Mouse (Mus musculus): ENCODE measurements around the gene Plcxd1. TPM values are rescaled to one million over a fixed set of nuclear protein-coding genes. Genes with fewer than 3 reads are reported as not detected.

Gene Plcxd1
- polyA plus RNA-seq, 1 experiment from 2014 or later = 1.2 TPM

GRCm38 (mm10) chr5:110101716-110102347 is 2.1 kb downstream of the Plcxd1 start:
- Histone ChIP-seq H3K36me3 (peaks cover 41% of the 10 kb centered on the region), H3K4me3 (peak overlapping the region; percentile 34), H3K27ac (no peak overlapping the region), H3K4me1 (peaks cover 37% of the 10 kb centered on the region), H3K9me3 (no peaks in the 10 kb centered on the region), H3K27me3 (peaks cover 6% of the 10 kb centered on the region; the same call in 1 of the 2 replicates), H3K9ac (no peak overlapping the region), H3K4me2 (peak overlapping the region; percentile 62)
- 16% methylated on average over 34 of the region's 34 CpGs for WGBS
- peak; percentile 12; the same call in 1 of the 2 replicates for ATAC-seq (ENCODE audit: insufficient number of reproducible peaks, low FRiP score, low TSS enrichment, low read depth)

DNA sequence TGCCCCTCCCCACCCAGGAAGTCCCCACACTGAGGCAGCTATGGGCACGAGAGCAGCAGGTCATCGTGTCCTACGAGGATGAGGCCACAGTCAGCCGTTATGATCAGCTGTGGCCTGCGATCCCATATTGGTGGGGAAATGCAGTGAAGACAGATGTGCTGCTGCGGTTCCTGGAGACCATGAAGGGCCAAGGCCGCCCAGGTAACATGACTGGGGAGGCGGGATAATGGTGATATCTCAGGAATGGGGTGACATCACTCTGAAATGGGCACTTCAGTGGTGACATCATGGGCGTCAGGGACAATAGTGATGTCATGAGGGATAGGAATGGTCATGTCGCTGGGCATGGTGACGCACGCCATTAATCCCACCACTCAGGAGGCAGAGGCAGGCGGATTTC is 2.7 kb downstream of the Plcxd1 start:
- 91% methylated on average over 13 of the region's 13 CpGs for WGBS
- peaks cover 40% of the 10 kb centered on the region for H3K4me1 ChIP-seq
- H3K27me3 ChIP-seq = peaks cover 6% of the 10 kb centered on the region; the same call in 1 of the 2 replicates
- no peak for ATAC-seq (ENCODE audit: insufficient number of reproducible peaks, low FRiP score, low TSS enrichment, low read depth)
- H3K4me3 ChIP-seq = no peak overlapping the region
- no peak overlapping the region for H3K27ac ChIP-seq
- H3K4me2 ChIP-seq = no peak overlapping the region
- no peak overlapping the region for H3K9ac ChIP-seq
- no peaks in the 10 kb centered on the region for H3K9me3 ChIP-seq
- peaks cover 41% of the 10 kb centered on the region for H3K36me3 ChIP-seq

DNA sequence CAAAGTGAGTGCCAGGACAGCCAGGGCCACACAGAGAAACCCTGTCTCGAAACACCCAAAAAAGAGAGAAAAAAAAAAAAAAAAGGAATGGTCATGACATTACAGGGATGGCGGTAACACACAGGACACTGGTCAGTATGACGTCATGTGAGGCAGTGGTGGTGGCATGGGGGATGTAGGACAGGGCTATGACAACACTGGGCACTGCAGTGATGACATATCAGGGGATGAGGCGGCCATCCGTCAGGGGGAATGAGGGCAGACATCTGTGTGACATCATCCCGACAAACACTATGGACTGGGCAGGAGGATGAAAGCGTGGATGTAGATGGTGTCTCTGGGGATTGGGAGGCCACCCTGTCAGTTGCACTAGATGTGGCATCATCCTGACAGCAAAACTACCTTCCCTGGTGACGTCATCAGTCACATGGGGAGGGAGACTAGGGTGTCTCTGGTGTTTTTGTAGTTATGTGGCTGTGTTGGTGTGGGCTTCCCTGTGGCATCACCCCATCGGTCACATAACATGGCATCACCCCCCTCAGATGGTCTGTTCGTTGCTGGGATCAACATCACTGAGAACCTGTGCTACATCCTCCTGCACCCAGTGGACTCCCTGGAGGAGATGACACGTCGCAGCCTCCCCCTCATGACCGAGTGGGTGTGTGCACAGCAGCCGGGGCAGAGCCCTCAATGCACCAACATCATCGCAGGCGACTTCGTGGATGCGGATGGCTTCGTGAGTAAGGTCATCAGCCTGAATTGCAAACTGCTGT is 3.3 kb downstream of the Plcxd1 start:
- 94% methylated on average over 19 of the region's 19 CpGs for WGBS

GRCm38 (mm10) chr5:110103901-110104615 is 4.3 kb downstream of the Plcxd1 start:
- Histone ChIP-seq H3K4me1 (peaks cover 39% of the 10 kb centered on the region), H3K36me3 (peaks cover 41% of the 10 kb centered on the region), H3K4me2 (no peak overlapping the region), H3K27ac (no peak overlapping the region), H3K4me3 (no peak overlapping the region), H3K27me3 (peaks cover 6% of the 10 kb centered on the region; the same call in 1 of the 2 replicates), H3K9me3 (no peaks in the 10 kb centered on the region), H3K9ac (no peak overlapping the region)
- WGBS = 95% methylated on average over 27 of the region's 27 CpGs
- no peak for ATAC-seq (ENCODE audit: insufficient number of reproducible peaks, low FRiP score, low TSS enrichment, low read depth)

More for the DNA sequence above, 3.3 kb downstream of the Plcxd1 start:
- Histone ChIP-seq H3K4me2 (no peak overlapping the region), H3K27me3 (peaks cover 6% of the 10 kb centered on the region; the same call in 1 of the 2 replicates), H3K36me3 (peaks cover 41% of the 10 kb centered on the region), H3K9me3 (no peaks in the 10 kb centered on the region), H3K4me1 (peaks cover 40% of the 10 kb centered on the region), H3K27ac (no peak overlapping the region), H3K4me3 (no peak overlapping the region), H3K9ac (no peak overlapping the region)
- ATAC-seq (ENCODE audit: insufficient number of reproducible peaks, low FRiP score, low TSS enrichment, low read depth) = no peak

DNA sequence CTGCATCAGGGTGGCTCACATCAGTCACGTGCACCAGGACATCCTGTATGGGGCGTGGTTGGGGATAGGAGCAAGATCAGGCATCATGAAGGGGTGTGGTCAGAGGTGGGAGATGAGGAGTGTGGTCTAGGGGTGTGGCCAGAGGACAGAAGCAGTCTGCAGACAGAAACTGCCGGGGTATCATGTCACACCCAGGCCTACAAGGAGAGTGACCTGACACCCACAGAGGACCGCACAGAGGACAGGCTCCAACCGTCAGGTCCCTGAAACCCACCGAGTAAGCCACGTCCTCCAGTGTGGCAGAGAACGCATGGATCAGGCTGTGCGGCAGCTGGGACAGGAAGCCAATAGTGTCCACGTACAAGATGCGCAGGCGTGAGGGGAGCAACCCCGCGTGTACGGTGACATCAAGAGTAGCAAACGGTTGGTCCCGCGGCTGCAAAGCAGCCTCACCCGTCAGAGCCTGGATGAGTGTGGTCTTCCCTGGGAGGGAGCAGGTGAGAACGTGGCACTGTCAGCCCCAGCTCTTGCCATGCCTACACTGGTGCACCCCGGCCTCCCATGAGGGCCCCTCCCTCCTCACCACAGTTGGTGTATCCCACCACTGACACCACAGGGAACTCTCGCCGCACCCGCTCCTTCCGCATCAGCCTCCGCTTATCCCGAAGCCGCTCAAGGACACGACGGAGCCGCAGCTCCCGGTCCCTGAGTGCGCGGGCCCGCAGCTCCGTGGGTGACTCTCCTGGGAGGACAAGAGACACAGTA is 5.0 kb downstream of the Plcxd1 start:
- H3K4me2 ChIP-seq = no peak overlapping the region
- H3K27ac ChIP-seq = no peak overlapping the region
- H3K36me3 ChIP-seq = peaks cover 41% of the 10 kb centered on the region
- WGBS = 95% methylated on average over 36 of the region's 36 CpGs
- no peak overlapping the region for H3K4me3 ChIP-seq
- no peak for ATAC-seq (ENCODE audit: insufficient number of reproducible peaks, low FRiP score, low TSS enrichment, low read depth)
- peaks cover 6% of the 10 kb centered on the region; the same call in 1 of the 2 replicates for H3K27me3 ChIP-seq
- no peak overlapping the region for H3K9ac ChIP-seq
- no peaks in the 10 kb centered on the region for H3K9me3 ChIP-seq
- peaks cover 38% of the 10 kb centered on the region for H3K4me1 ChIP-seq

GRCm38 (mm10) chr5:110106140-110106871 is 6.5 kb downstream of the Plcxd1 start:
- peaks cover 29% of the 10 kb centered on the region for H3K4me1 ChIP-seq
- H3K9ac ChIP-seq = no peak overlapping the region
- 95% methylated on average over 26 of the region's 26 CpGs for WGBS
- H3K4me2 ChIP-seq = peak overlapping the region; percentile 83
- no peak for ATAC-seq (ENCODE audit: insufficient number of reproducible peaks, low FRiP score, low TSS enrichment, low read depth)
- H3K9me3 ChIP-seq = no peaks in the 10 kb centered on the region
- peaks cover 3% of the 10 kb centered on the region; the same call in 1 of the 2 replicates for H3K27me3 ChIP-seq
- H3K27ac ChIP-seq = peak overlapping the region; percentile 99; the same call in 1 of the 2 replicates
- peak overlapping the region; percentile 87 for H3K4me3 ChIP-seq
- H3K36me3 ChIP-seq = peaks cover 41% of the 10 kb centered on the region

DNA sequence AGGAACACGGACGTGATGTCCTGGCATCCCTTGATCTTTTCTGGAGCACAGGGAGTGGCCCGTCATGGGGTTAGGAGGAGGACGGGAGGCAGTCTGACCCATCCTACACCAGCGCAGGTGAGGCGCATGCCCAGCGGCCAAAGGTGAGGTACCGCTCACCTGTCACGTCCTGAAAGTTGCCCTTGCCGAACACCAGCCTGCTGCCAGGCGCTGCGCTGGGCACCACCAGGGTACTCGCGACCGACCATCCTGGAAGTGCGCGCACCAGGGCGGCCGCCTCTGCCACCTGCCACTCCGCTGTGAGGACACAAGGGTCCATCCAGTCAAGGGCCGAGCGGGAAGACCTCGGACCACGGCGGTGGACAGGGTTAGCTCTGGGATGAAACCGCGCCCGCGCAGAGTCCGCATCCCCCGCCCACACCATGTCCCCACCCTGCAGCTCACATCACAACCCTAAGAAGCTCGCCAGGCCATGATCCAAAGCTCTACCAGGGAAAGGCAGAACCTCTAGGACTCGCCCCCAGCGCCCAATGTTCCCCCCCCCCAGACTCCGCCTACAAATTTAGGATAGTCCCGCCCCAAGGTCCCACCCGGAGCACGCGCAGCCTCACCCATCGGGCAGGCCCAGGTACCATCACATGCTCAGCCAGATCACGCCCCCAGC is 7.3 kb downstream of the Plcxd1 start:
- Histone ChIP-seq H3K27me3 (no peaks in the 10 kb centered on the region), H3K27ac (peak overlapping the region; percentile 99), H3K4me3 (peak overlapping the region; percentile 87), H3K36me3 (peaks cover 41% of the 10 kb centered on the region), H3K4me1 (peaks cover 22% of the 10 kb centered on the region), H3K9ac (peak overlapping the region; percentile 85), H3K9me3 (no peaks in the 10 kb centered on the region), H3K4me2 (peak overlapping the region; percentile 83)
- ATAC-seq (ENCODE audit: insufficient number of reproducible peaks, low FRiP score, low TSS enrichment, low read depth) = peak; percentile 67; the same call in 1 of the 2 replicates
- WGBS = 18% methylated on average over 40 of the region's 41 CpGs

DNA sequence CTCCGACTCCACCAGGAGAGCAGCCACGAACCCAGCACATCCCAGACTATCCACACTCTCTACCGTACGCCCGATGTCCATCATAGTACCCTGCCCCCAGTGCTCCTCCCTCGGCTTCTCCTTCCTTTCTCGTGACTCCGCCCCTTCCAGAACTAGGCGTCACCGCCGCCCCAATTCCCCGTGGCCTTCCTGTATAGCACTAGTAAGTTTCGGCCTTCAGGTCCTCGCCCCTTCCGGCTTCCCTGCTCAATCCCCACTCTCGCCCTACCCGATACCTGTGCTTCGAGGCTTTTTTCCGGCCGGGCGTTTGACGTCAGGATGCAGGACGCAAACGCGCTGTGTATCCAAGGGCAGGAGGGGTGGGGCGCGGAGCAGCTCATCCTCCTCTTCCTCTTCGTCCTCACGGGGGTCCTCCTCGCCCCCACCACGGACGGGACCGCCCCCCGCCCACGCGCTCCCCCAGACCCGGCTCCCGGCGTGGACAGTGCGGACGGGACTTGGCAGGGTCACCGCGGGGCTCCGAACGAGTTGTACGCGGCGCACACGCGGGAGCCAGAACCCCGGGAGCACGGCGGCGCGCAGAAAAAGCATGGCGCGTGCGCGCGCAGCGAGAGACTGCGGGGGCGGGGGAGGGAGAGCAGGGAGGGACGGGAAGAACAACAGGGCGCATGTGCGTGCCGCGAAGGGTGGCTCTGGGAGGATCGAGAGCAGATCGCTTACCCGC is 8.0 kb downstream of the Plcxd1 start, which contains the start of gene Gtpbp6:
Gtpbp6 (minus strand) TSS at position 617 of the 724 bp plus-strand sequence.
- WGBS = under 1% methylated on average over 70 of the region's 71 CpGs
- H3K9ac ChIP-seq = peak within 1 kb of the TSS; percentile 85

DNA sequence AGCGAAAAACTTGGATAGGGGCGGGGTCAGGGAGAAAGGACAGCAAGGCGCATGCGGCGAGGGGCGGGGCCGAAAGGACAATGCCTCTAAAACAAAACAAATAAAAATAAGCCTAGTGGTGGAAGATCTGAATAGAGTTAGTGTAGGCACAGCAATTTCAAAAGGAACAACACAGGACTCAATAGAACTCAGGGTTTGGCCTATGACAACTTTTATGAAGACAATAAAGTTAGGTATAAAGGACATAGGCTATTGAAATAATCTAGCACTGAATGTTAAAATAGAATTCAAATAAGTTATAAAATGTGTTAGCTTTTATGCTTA is 8.5 kb downstream of the Plcxd1 start:
- H3K4me2 ChIP-seq = peak overlapping the region; percentile 83
- peak overlapping the region; percentile 87 for H3K4me3 ChIP-seq
- H3K9me3 ChIP-seq = no peaks in the 10 kb centered on the region
- peak overlapping the region; percentile 99 for H3K27ac ChIP-seq
- no peaks in the 10 kb centered on the region for H3K27me3 ChIP-seq
- peaks cover 18% of the 10 kb centered on the region for H3K4me1 ChIP-seq
- no peak for ATAC-seq (ENCODE audit: insufficient number of reproducible peaks, low FRiP score, low TSS enrichment, low read depth)
- H3K9ac ChIP-seq = no peak overlapping the region
- 0% methylated on average over 7 of the region's 7 CpGs for WGBS
- H3K36me3 ChIP-seq = peaks cover 42% of the 10 kb centered on the region

More for the DNA sequence above, 8.0 kb downstream of the Plcxd1 start, which contains the start of gene Gtpbp6:
- Histone ChIP-seq H3K4me2 (peak within 1 kb of the TSS; percentile 83), H3K9me3 (no peaks in the 10 kb centered on the region), H3K27ac (peak within 1 kb of the TSS; percentile 99), H3K4me1 (peaks cover 18% of the 10 kb centered on the region), H3K4me3 (peak within 1 kb of the TSS; percentile 87), H3K27me3 (no peaks in the 10 kb centered on the region), H3K36me3 (peaks cover 42% of the 10 kb centered on the region)
- peak; percentile 89 for ATAC-seq (ENCODE audit: insufficient number of reproducible peaks, low FRiP score, low TSS enrichment, low read depth)

GRCm38 (mm10) chr5:110109991-110110441 is 10.2 kb downstream of the Plcxd1 start, which contains the start of gene Zfp605:
Gene Zfp605, plus strand, starts transcription at chr5:110110092.
- WGBS = under 1% methylated on average over 12 of the region's 12 CpGs
- peak; percentile 46 for ATAC-seq (ENCODE audit: insufficient number of reproducible peaks, low FRiP score, low TSS enrichment, low read depth)

More at GRCm38 (mm10) chr5:110109991-110110441, 10.2 kb downstream of the Plcxd1 start, which contains the start of gene Zfp605:
- Histone ChIP-seq H3K4me2 (peak within 1 kb of the TSS; percentile 59), H3K36me3 (peaks cover 28% of the 10 kb centered on the region), H3K4me3 (peak within 1 kb of the TSS; percentile 51), H3K4me1 (peaks cover 18% of the 10 kb centered on the region), H3K9me3 (no peaks in the 10 kb centered on the region), H3K27ac (peak within 1 kb of the TSS; percentile 76), H3K9ac (peak within 1 kb of the TSS; percentile 33; the same call in 1 of the 2 replicates), H3K27me3 (no peaks in the 10 kb centered on the region)
